8 mouse cellular contexts compared by ENCODE assay signal in the genomic region with DNA sequence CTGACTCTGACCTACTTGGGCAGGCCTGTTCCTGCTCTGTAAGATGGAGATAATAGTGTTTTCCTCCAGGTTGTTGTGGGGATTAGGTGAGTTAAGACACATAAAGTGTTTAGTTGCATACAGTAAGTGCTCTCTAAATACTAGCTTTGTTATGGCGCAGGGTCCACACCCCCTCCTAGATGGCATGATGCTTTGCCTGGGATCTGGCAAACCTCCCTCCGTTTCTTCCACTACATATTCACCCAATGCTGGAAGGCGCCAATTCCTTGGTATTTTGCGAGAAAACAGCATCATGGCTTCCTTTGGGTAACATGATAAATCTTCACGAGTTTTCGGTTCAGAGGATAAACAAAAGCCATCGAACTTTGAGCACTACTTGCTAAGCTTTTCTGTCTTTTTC. TPM values are rescaled to one million over a fixed set of nuclear protein-coding genes. Genes with fewer than 3 reads are reported as not detected.
DNase-seq lines count a peak whose midpoint lies in the region; ATAC-seq and TF ChIP-seq lines count a peak whose summit lies in the region.

No protein-coding gene starts in this region.

- H3K9me3 ChIP-seq in heart, embryonic 13.5 days = no peaks in the 10 kb centered on the region
- H3K9me3 ChIP-seq in ES-Bruce4 (replicated peaks; ENCODE audit: control insufficient read depth, insufficient read depth, low read length, poor library complexity, severe bottlenecking) = no peaks in the 10 kb centered on the region
- H3K9me3 ChIP-seq in forebrain, embryonic 13.5 days (replicated peaks) = no peaks in the 10 kb centered on the region
- H3K9me3 ChIP-seq in liver, embryonic 14.5 days (ENCODE audit: control insufficient read depth, low read length) = no peaks in the 10 kb centered on the region

- no peak for ATAC-seq in heart, embryonic 13.5 days (ENCODE audit: extremely low read depth, insufficient number of reproducible peaks, low FRiP score, low TSS enrichment)
- no peak for ATAC-seq in forebrain, embryonic 13.5 days
- no peak for ATAC-seq in liver, embryonic 14.5 days (ENCODE audit: insufficient read depth)

- H3K4me1 ChIP-seq in heart, embryonic 13.5 days = peaks cover 51% of the 10 kb centered on the region
- no peaks in the 10 kb centered on the region for H3K4me1 ChIP-seq in ES-Bruce4 (ENCODE audit: control insufficient read depth, insufficient read depth, low read length)
- peaks cover 47% of the 10 kb centered on the region for H3K4me1 ChIP-seq in forebrain, embryonic 13.5 days
- peaks cover 2 to 25% of the 10 kb centered on the region in 2 experiments; a peak in 3 of 4 replicates for H3K4me1 ChIP-seq in liver, embryonic 14.5 days (replicated peaks; ENCODE audit: control insufficient read depth in 2 of 2, insufficient read depth in 2 of 2, low read length in 1 of 2)

- no peak for TF ChIP-seq EP300 in ES-Bruce4 (IDR thresholded peaks at IDR 0.05; ENCODE audit: insufficient read depth, low read depth, low read length)
- TF ChIP-seq EP300 in liver, embryonic 14.5 days (IDR thresholded peaks at IDR 0.05; ENCODE audit: low read depth) = no peak

- peak overlapping the region; percentile 87 for H3K9ac ChIP-seq in heart, embryonic 13.5 days
- H3K9ac ChIP-seq in ES-Bruce4 (ENCODE audit: low read depth, poor library complexity, severe bottlenecking) = peak overlapping the region; percentile 64; the same call in 1 of the 2 replicates
- no peak overlapping the region for H3K9ac ChIP-seq in forebrain, embryonic 13.5 days
- no peak overlapping the region; the same call in 1 of the 2 replicates for H3K9ac ChIP-seq in liver, embryonic 14.5 days (replicated peaks)

- no peaks in the 10 kb centered on the region for H3K27me3 ChIP-seq in heart, embryonic 13.5 days (replicated peaks)
- H3K27me3 ChIP-seq in ES-Bruce4 (ENCODE audit: control insufficient read depth, insufficient read depth, low read length, poor library complexity, severe bottlenecking) = no peaks in the 10 kb centered on the region
- H3K27me3 ChIP-seq in forebrain, embryonic 13.5 days = peaks cover 8% of the 10 kb centered on the region
- no peaks in the 10 kb centered on the region; the same call in 1 of the 2 replicates for H3K27me3 ChIP-seq in liver, embryonic 14.5 days (ENCODE audit: control insufficient read depth, insufficient read depth, low read length)

- no peaks in the 10 kb centered on the region for H3K36me3 ChIP-seq in heart, embryonic 13.5 days
- peaks cover 7% of the 10 kb centered on the region for H3K36me3 ChIP-seq in ES-Bruce4 (ENCODE audit: control insufficient read depth, insufficient read depth, low read length, poor library complexity, severe bottlenecking)
- no peaks in the 10 kb centered on the region for H3K36me3 ChIP-seq in forebrain, embryonic 13.5 days (ENCODE audit: poor library complexity, severe bottlenecking)
- no peaks in the 10 kb centered on the region for H3K36me3 ChIP-seq in liver, embryonic 14.5 days (replicated peaks; ENCODE audit: control insufficient read depth, insufficient read depth, low read depth)

- peak overlapping the region; percentile 78 for H3K4me3 ChIP-seq in heart, embryonic 13.5 days
- no peak overlapping the region for H3K4me3 ChIP-seq in ES-Bruce4 (ENCODE audit: low read depth, low read length)
- peak overlapping the region; percentile 71; the same call in 1 of the 2 replicates for H3K4me3 ChIP-seq in forebrain, embryonic 13.5 days
- no peak overlapping the region for H3K4me3 ChIP-seq in liver, embryonic 14.5 days (ENCODE audit: insufficient read depth in 1 of 2, low read depth in 2 of 2, low read length in 2 of 2)

- no peak for DNase-seq in heart, adult 18-20 months
- DNase-seq in liver, embryonic 14.5 days (ENCODE audit: low read depth in 3 of 3, low spot score in 3 of 3) = no peak
- DNase-seq in thymus, postnatal 25 days = no peak
- no peak for DNase-seq in layer of hippocampus, adult 18-20 months (ENCODE audit: low spot score in 2 of 2)
- DNase-seq in thymus, postnatal 14 days = no peak

- TF ChIP-seq CTCF in ES-Bruce4 (IDR thresholded peaks at IDR 0.05; ENCODE audit: low read depth, low read length) = no peak
- TF ChIP-seq CTCF in liver, embryonic 14.5 days (IDR thresholded peaks at IDR 0.05; ENCODE audit: low read depth) = no peak

- H3K27ac ChIP-seq in heart, embryonic 13.5 days (replicated peaks) = peak overlapping the region; percentile 95
- H3K27ac ChIP-seq in ES-Bruce4 (ENCODE audit: insufficient read depth, low read length) = 0 out of 2 replicates have a peak overlapping the region, but pooled peaks have one; percentile 10
- no peak overlapping the region for H3K27ac ChIP-seq in forebrain, embryonic 13.5 days
- no peak overlapping the region for H3K27ac ChIP-seq in liver, embryonic 14.5 days

- TF ChIP-seq POLR2A in ES-Bruce4 (IDR thresholded peaks at IDR 0.05; ENCODE audit: insufficient read depth, low read length) = no peak

- 84% methylated on average over 7 of the region's 7 CpGs for WGBS in heart, embryonic 13.5 days
- WGBS in forebrain, embryonic 13.5 days = 89% methylated on average over 7 of the region's 7 CpGs
- 83% methylated on average over 7 of the region's 7 CpGs for WGBS in liver, embryonic 14.5 days (ENCODE audit: insufficient replicate concordance)

- peak overlapping the region; percentile 77 for H3K4me2 ChIP-seq in heart, embryonic 13.5 days
- H3K4me2 ChIP-seq in forebrain, embryonic 13.5 days = peak overlapping the region; percentile 62
- H3K4me2 ChIP-seq in liver, embryonic 14.5 days (ENCODE audit: low read depth) = peak overlapping the region; percentile 98

RNA-seq across cellular contexts. Expression of gene Got1, which starts 1.2 kb away (rescaled TPM):
- 161 and 175 TPM in 2 replicates for polyA plus RNA-seq in heart, embryonic 13.5 days (2015; fragmentation: Nextera tagmentation; extraction: Ambion mirVana)
- 1,000 to 10,000 TPM; 1,066 to 1,082 TPM for total RNA-seq in heart, adult 18-20 months (2021)
- polyA plus RNA-seq in ES-Bruce4 (2011; ENCODE audit: insufficient read depth, insufficient read length, low read depth, missing spikeins) = 148 and 152 TPM in 2 replicates
- 62.4 and 65.2 TPM in 2 replicates for polyA plus RNA-seq in forebrain, embryonic 13.5 days (2015; fragmentation: Nextera tagmentation; extraction: Ambion mirVana)
- 9.0 and 10.8 TPM in 2 replicates for polyA plus RNA-seq in liver, embryonic 14.5 days (2012; rRNA removed)
- 11.6 and 11.7 TPM in 2 replicates for polyA plus RNA-seq in liver, embryonic 14.5 days (2014; fragmentation: Nextera tagmentation; extraction: Ambion mirVana)
- 100 to 1,000 TPM; 374 to 381 TPM for total RNA-seq in layer of hippocampus, adult 18-20 months (2021)

Comparison
In these comparisons a context has a peak if more than half of its experiments do, and no peak if none do; other contexts are left out.
1. H3K27ac ChIP-seq: peak in heart, embryonic 13.5 days (single experiment) and ES-Bruce4 (single experiment); none in forebrain, embryonic 13.5 days (single experiment) and liver, embryonic 14.5 days (single experiment).
2. H3K4me3 ChIP-seq: peak in heart, embryonic 13.5 days (single experiment) and forebrain, embryonic 13.5 days (single experiment); none in ES-Bruce4 (single experiment) and liver, embryonic 14.5 days (0 of 2).
3. H3K9ac ChIP-seq: peak in heart, embryonic 13.5 days (single experiment) and ES-Bruce4 (single experiment); none in forebrain, embryonic 13.5 days (single experiment) and liver, embryonic 14.5 days (single experiment).
4. Peak in every context shown above with its lines, with median percentiles within 50 percentile points of each other: H3K4me2 ChIP-seq.